Mouse (Mus musculus): ENCODE measurements around the gene Gm3486. TPM values are rescaled to one million over a fixed set of nuclear protein-coding genes. Genes with fewer than 3 reads are reported as not detected.
"Not testable (repeated sequence)": the region's sequence is repeated elsewhere in the genome, so short reads cannot be mapped to it uniquely, and the experiment has no call there.

The Gm3486 gene
- 0.29 TPM in 1 of 2 replicates, not detected in the other for polyA plus RNA-seq (2015; fragmentation: Nextera tagmentation; extraction: Ambion mirVana)

- not testable (repeated sequence) for H3K4me3 ChIP-seq (ENCODE audit: low read depth, low read length); H3K36me3 ChIP-seq (ENCODE audit: control insufficient read depth, insufficient read depth, low read length); H3K27ac ChIP-seq (ENCODE audit: low read length); H3K27me3 ChIP-seq (ENCODE audit: control insufficient read depth, insufficient read depth, low read depth, low read length); H3K4me1 ChIP-seq (ENCODE audit: control insufficient read depth, insufficient read depth, low read length); ATAC-seq; H3K4me2 ChIP-seq (ENCODE audit: low read length); H3K9me3 ChIP-seq (replicated peaks; ENCODE audit: control insufficient read depth, low read length, poor library complexity, severe bottlenecking); H3K9ac ChIP-seq (ENCODE audit: low read depth, low read length)
These were observed at the start of gene Gm3486 for GRCm38 (mm10) chr14:41489385-41489784. TSS of gene Gm3486 (minus strand) at chr14:41489485.

DNA sequence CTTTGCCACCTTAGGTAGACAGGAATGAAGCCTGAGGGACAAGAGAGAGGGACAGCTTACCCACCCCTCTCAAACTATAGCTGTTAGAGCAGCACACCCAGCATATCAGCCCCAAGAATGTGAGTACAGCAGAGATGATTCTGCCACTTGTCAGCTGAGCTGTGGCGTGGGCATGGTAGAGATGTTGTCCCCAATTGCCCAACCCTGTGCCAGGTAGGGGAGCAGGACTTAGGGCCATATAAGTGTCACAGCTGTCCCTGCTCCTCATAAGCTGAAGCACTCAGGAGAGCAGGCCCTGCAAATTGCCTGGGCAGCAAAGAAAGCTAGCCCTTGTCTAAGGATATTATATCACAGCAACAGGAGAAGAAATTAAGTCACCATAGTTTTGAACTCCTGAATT lies 35.4 kb upstream of the Gm3486 start:
- H3K4me3 ChIP-seq (ENCODE audit: low read depth, low read length); H3K9ac ChIP-seq (ENCODE audit: low read depth, low read length); ATAC-seq; H3K9me3 ChIP-seq (replicated peaks; ENCODE audit: control insufficient read depth, low read length, poor library complexity, severe bottlenecking); H3K36me3 ChIP-seq (ENCODE audit: control insufficient read depth, insufficient read depth, low read length); H3K27me3 ChIP-seq (ENCODE audit: control insufficient read depth, insufficient read depth, low read depth, low read length); H3K27ac ChIP-seq (ENCODE audit: low read length); H3K4me1 ChIP-seq (ENCODE audit: control insufficient read depth, insufficient read depth, low read length); H3K4me2 ChIP-seq (ENCODE audit: low read length): not testable (repeated sequence)
- WGBS: 78% methylated on average over 1 of the region's 1 CpGs

GRCm38 (mm10) chr14:41520683-41521082 lies 31.4 kb upstream of the Gm3486 start:
- 77% methylated on average over 5 of the region's 5 CpGs for WGBS

GRCm38 (mm10) chr14:41453418-41453817 lies 35.9 kb downstream of the Gm3486 start, which contains the start of gene Gm7954:
TSS of gene Gm7954 (minus strand) at chr14:41453518.
- H3K27ac ChIP-seq (ENCODE audit: low read length); H3K36me3 ChIP-seq (ENCODE audit: control insufficient read depth, insufficient read depth, low read length); H3K27me3 ChIP-seq (ENCODE audit: control insufficient read depth, insufficient read depth, low read depth, low read length); ATAC-seq; H3K9ac ChIP-seq (ENCODE audit: low read depth, low read length); H3K4me2 ChIP-seq (ENCODE audit: low read length); H3K4me1 ChIP-seq (ENCODE audit: control insufficient read depth, insufficient read depth, low read length); H3K4me3 ChIP-seq (ENCODE audit: low read depth, low read length); H3K9me3 ChIP-seq (replicated peaks; ENCODE audit: control insufficient read depth, low read length, poor library complexity, severe bottlenecking): not testable (repeated sequence)
- no CpG with 5 or more reads among the region's 2 CpGs for WGBS

More at GRCm38 (mm10) chr14:41520683-41521082, 31.4 kb upstream of the Gm3486 start:
- H3K36me3 ChIP-seq (ENCODE audit: control insufficient read depth, insufficient read depth, low read length); ATAC-seq; H3K27ac ChIP-seq (ENCODE audit: low read length); H3K9me3 ChIP-seq (replicated peaks; ENCODE audit: control insufficient read depth, low read length, poor library complexity, severe bottlenecking); H3K27me3 ChIP-seq (ENCODE audit: control insufficient read depth, insufficient read depth, low read depth, low read length); H3K4me1 ChIP-seq (ENCODE audit: control insufficient read depth, insufficient read depth, low read length); H3K4me3 ChIP-seq (ENCODE audit: low read depth, low read length); H3K4me2 ChIP-seq (ENCODE audit: low read length); H3K9ac ChIP-seq (ENCODE audit: low read depth, low read length): not testable (repeated sequence)

Other genes with a start within 250 kb of the Gm3486 start
- gene Gm2832, start 210.7 kb downstream of the Gm3486 start, polyA plus RNA-seq (2015; fragmentation: Nextera tagmentation; extraction: Ambion mirVana): 0.24 and 0.40 TPM in 2 replicates
- gene Gm5798, start 140.9 kb downstream of the Gm3486 start, polyA plus RNA-seq (2015; fragmentation: Nextera tagmentation; extraction: Ambion mirVana): not detected in 2 replicates
- not detected in 2 replicates for gene Gm7945, start 103.1 kb downstream of the Gm3486 start, polyA plus RNA-seq (2015; fragmentation: Nextera tagmentation; extraction: Ambion mirVana)
- not detected in 2 replicates for gene Gm6482, start 81.2 kb downstream of the Gm3486 start, polyA plus RNA-seq (2015; fragmentation: Nextera tagmentation; extraction: Ambion mirVana)
- not detected in 2 replicates for gene Gm7954, start 36.0 kb downstream of the Gm3486 start, polyA plus RNA-seq (2015; fragmentation: Nextera tagmentation; extraction: Ambion mirVana)
- gene Gm7970, start 66.1 kb upstream of the Gm3486 start, polyA plus RNA-seq (2015; fragmentation: Nextera tagmentation; extraction: Ambion mirVana): not detected in 2 replicates
- not detected in 2 replicates for gene 1700049E17Rik2, start 83.7 kb upstream of the Gm3486 start, polyA plus RNA-seq (2015; fragmentation: Nextera tagmentation; extraction: Ambion mirVana)
- gene Gm3072, start 135.1 kb upstream of the Gm3486 start, polyA plus RNA-seq (2015; fragmentation: Nextera tagmentation; extraction: Ambion mirVana): not detected in 2 replicates
- gene Gm3676, start 157.0 kb upstream of the Gm3486 start, polyA plus RNA-seq (2015; fragmentation: Nextera tagmentation; extraction: Ambion mirVana): not detected in 2 replicates
- not detected in 2 replicates for gene Gm8068, start 212.4 kb upstream of the Gm3486 start, polyA plus RNA-seq (2015; fragmentation: Nextera tagmentation; extraction: Ambion mirVana)

Data from midbrain, embryonic 16.5 days (tissue).